Mouse (Mus musculus) cerebellum, adult 2 months (tissue): ENCODE measurements at regions not wholly inside any gene's neighbourhood (a gene's known extent, or its start where the extent isn't known, plus 50 kb on each side); places are given as distances from the start of the nearest gene placed in this dataset.

ENCODE experiments used
- CTCF ChIP-seq: fragments of 200-500 bp; IDR thresholded peaks from 2 replicates; pipeline ENCODE4 v1.5.1; 2011; ENCODE audit warnings: low read depth, mild to moderate bottlenecking, control low read depth, low read length, moderate library complexity, borderline replicate concordance; ENCODE audit not compliant: insufficient read depth
- POLR2A ChIP-seq: fragments of 200-500 bp; IDR thresholded peaks from 2 replicates; pipeline ENCODE4 v1.6.1; 2011; ENCODE audit warnings: low read length, control low read depth, borderline replicate concordance; ENCODE audit not compliant: insufficient read depth

DNA sequence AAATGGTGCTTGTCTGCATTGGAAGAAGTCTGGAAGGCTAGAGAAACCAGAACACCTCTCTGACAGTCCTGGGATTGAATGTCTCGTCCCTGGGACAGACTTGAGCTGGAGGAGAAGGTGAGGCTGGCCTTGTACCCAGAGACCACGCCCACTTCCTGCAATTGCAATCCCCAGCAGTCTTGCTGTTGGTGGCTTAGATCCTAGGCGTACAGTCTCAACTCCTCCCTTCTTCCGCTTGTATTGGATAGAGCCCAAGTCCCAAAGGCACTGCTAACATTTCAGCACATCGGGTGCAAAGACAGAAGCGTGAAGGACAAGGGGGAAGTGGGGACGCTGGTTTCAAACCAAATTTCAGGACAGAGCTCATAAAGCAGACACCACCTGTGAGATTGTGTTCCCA is 94.1 kb upstream of the Atxn1 start:
- TF ChIP-seq CTCF = no peak
- no peak for TF ChIP-seq POLR2A
